8 mouse cellular contexts compared by ENCODE assay signal in the genomic region with DNA sequence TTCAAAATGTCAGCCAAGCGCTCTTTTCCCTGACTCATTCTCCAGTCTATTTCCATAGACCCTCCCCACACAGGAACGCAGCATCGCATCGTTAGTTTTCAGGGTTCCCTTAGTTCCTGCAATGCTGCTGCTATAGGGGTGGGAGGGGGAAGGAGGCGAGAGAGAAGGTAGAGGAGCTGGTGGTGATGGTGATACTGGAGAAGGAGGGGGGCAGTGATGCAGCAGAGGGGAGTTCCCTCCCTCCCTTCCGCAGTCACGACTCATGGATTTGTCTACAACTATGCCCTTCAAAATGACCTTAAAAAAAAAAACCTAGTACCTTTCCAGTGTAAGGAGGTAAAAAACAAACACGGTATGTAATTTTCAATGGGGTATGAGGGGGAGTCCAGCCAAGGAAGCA. TPM values are rescaled to one million over a fixed set of nuclear protein-coding genes. Genes with fewer than 3 reads are reported as not detected.
DNase-seq lines count a peak whose midpoint lies in the region; ATAC-seq and TF ChIP-seq lines count a peak whose summit lies in the region.

No protein-coding gene starts in this region.

- peak overlapping the region; percentile 80 for H3K9ac ChIP-seq in lung, embryonic 16.5 days (ENCODE audit: low read length)
- peak overlapping the region; percentile 97 for H3K9ac ChIP-seq in forebrain, postnatal 0 days
- peak overlapping the region; percentile 81 for H3K9ac ChIP-seq in liver, postnatal 0 days (replicated peaks)

- H3K27me3 ChIP-seq in lung, embryonic 16.5 days (ENCODE audit: control insufficient read depth, insufficient read depth, low read depth, low read length), result peaks cover 35% of the 10 kb centered on the region
- no peaks in the 10 kb centered on the region for H3K27me3 ChIP-seq in forebrain, postnatal 0 days (ENCODE audit: insufficient read depth, low read length)
- H3K27me3 ChIP-seq in liver, postnatal 0 days (ENCODE audit: insufficient read depth, low read length), result peaks cover 24% of the 10 kb centered on the region

- peak overlapping the region; percentile 95 for H3K27ac ChIP-seq in lung, embryonic 16.5 days (ENCODE audit: low read length)
- H3K27ac ChIP-seq in forebrain, postnatal 0 days (ENCODE audit: low read depth, low read length), result peak overlapping the region; percentile 97
- H3K27ac ChIP-seq in liver, postnatal 0 days (ENCODE audit: low read depth), result peak overlapping the region; percentile 91

- TF ChIP-seq EP300 in liver, postnatal 0 days (IDR thresholded peaks at IDR 0.05; ENCODE audit: low read depth), result no peak

- peaks cover 11% of the 10 kb centered on the region; the same call in 1 of the 2 replicates for H3K4me1 ChIP-seq in lung, embryonic 16.5 days (replicated peaks; ENCODE audit: control insufficient read depth, insufficient read depth, low read length)
- H3K4me1 ChIP-seq in forebrain, postnatal 0 days (ENCODE audit: insufficient read depth), result peaks cover 16% of the 10 kb centered on the region; the same call in 1 of the 2 replicates
- H3K4me1 ChIP-seq in liver, postnatal 0 days (ENCODE audit: insufficient read depth), result peaks cover 29% of the 10 kb centered on the region

- WGBS in lung, embryonic 16.5 days, result 5% methylated on average over 8 of the region's 8 CpGs
- WGBS in forebrain, postnatal 0 days, result 3% methylated on average over 8 of the region's 8 CpGs
- WGBS in liver, postnatal 0 days (ENCODE audit: insufficient replicate concordance), result 7% methylated on average over 8 of the region's 8 CpGs

- H3K9me3 ChIP-seq in lung, embryonic 16.5 days (ENCODE audit: control insufficient read depth, low read length), result no peaks in the 10 kb centered on the region
- no peaks in the 10 kb centered on the region for H3K9me3 ChIP-seq in forebrain, postnatal 0 days (ENCODE audit: low read length)
- H3K9me3 ChIP-seq in liver, postnatal 0 days (ENCODE audit: low read length), result no peaks in the 10 kb centered on the region

- no peak for ATAC-seq in lung, embryonic 16.5 days (ENCODE audit: low read depth)
- no peak for ATAC-seq in forebrain, postnatal 0 days
- no peak for ATAC-seq in liver, postnatal 0 days

- no peak for DNase-seq in lung, postnatal 14 days
- DNase-seq in cerebellum, adult 8-10 months, result peak; percentile 47
- peak; percentile 60 for DNase-seq in forebrain, postnatal 0 days
- DNase-seq in liver, postnatal 0 days, result no peak
- no peak for DNase-seq in gastrocnemius, postnatal 10 days
- no peak for DNase-seq in layer of hippocampus, adult 9-10 months (ENCODE audit: low spot score)
- no peak for DNase-seq in adrenal gland, postnatal 25 days

- peak overlapping the region; percentile 86 for H3K4me2 ChIP-seq in lung, embryonic 16.5 days (ENCODE audit: low read depth, low read length)
- H3K4me2 ChIP-seq in forebrain, postnatal 0 days (ENCODE audit: low read depth), result peak overlapping the region; percentile 71
- H3K4me2 ChIP-seq in liver, postnatal 0 days (ENCODE audit: low read depth, low read length), result peak overlapping the region; percentile 76

- H3K4me3 ChIP-seq in lung, embryonic 16.5 days (ENCODE audit: low read length), result peak overlapping the region; percentile 74
- peak overlapping the region; percentile 81 for H3K4me3 ChIP-seq in forebrain, postnatal 0 days (ENCODE audit: low read depth, low read length)
- H3K4me3 ChIP-seq in liver, postnatal 0 days (ENCODE audit: low read depth, low read length), result peak overlapping the region; percentile 73

- H3K36me3 ChIP-seq in lung, embryonic 16.5 days (ENCODE audit: control insufficient read depth, insufficient read depth, low read length), result peaks cover 2% of the 10 kb centered on the region; the same call in 1 of the 2 replicates
- H3K36me3 ChIP-seq in forebrain, postnatal 0 days (ENCODE audit: insufficient read depth), result peaks cover 16% of the 10 kb centered on the region
- peaks cover 12% of the 10 kb centered on the region for H3K36me3 ChIP-seq in liver, postnatal 0 days (replicated peaks; ENCODE audit: insufficient read depth, low read length)

- no peak for TF ChIP-seq CTCF in forebrain, postnatal 0 days (IDR thresholded peaks at IDR 0.05; ENCODE audit: low read depth)
- TF ChIP-seq CTCF in liver, postnatal 0 days (IDR thresholded peaks at IDR 0.05; ENCODE audit: low read depth), result no peak

RNA-seq across cellular contexts. Expression of a gene that starts 1.4 kb away (rescaled TPM):
- polyA plus RNA-seq in lung, embryonic 16.5 days (2015; fragmentation: Nextera tagmentation; extraction: Ambion mirVana), result 135 and 154 TPM in 2 replicates
- 200 and 226 TPM in 2 replicates for total RNA-seq in forebrain, postnatal 0 days (2014; rRNA removed)
- polyA plus RNA-seq in forebrain, postnatal 0 days (2015; fragmentation: Nextera tagmentation; extraction: Ambion mirVana), result 313 and 432 TPM in 2 replicates
- polyA plus RNA-seq in liver, postnatal 0 days (2015; fragmentation: Nextera tagmentation; extraction: Ambion mirVana), result 38.6 and 38.8 TPM in 2 replicates
- total RNA-seq in gastrocnemius, postnatal 10 days (2021), result 100 to 1,000 TPM; 118 to 124 TPM
- 64.2 and 66.9 TPM in 2 replicates for total RNA-seq in adrenal gland, postnatal 25 days (2021)

Comparison
In these comparisons a context has a peak if more than half of its experiments do, and no peak if none do; other contexts are left out.
1. DNase-seq: peak in cerebellum, adult 8-10 months (single experiment) and forebrain, postnatal 0 days (single experiment); none in lung, postnatal 14 days (single experiment), liver, postnatal 0 days (single experiment), gastrocnemius, postnatal 10 days (single experiment), layer of hippocampus, adult 9-10 months (single experiment) and adrenal gland, postnatal 25 days (single experiment).
2. Peak in every context shown above with its lines, with median percentiles within 50 percentile points of each other: H3K27ac ChIP-seq, H3K4me2 ChIP-seq, H3K4me3 ChIP-seq and H3K9ac ChIP-seq.